Comparison of ENCODE assay signal across 11 mouse cellular contexts in genomic region chr15:83530233-83530632, GRCm38 (mm10). TPM values are rescaled to one million over a fixed set of nuclear protein-coding genes. Genes with fewer than 3 reads are reported as not detected.
A peak's percentile ranks its signal among the peaks of the same experiment; 100 is the strongest.
DNase-seq lines count a peak whose midpoint lies in the region; ATAC-seq and TF ChIP-seq lines count a peak whose summit lies in the region.
"Had no signal": no experiment of that assay in that cellular context is flagged by ENCODE, and none has a peak within 500 bp of the region (broad histone marks: within the 10 kb centered on the region; RNA-seq: fewer than 3 reads in every experiment).

No protein-coding gene starts in this region.

- peak overlapping the region; percentile 51; the same call in 1 of the 2 replicates for H3K9ac ChIP-seq in heart, embryonic 16.5 days (ENCODE audit: low read length)
- H3K9ac ChIP-seq in stomach, embryonic 16.5 days (ENCODE audit: low read length): no peak overlapping the region
- H3K9ac ChIP-seq in forebrain, postnatal 0 days: no peak overlapping the region
- no peak overlapping the region for H3K9ac ChIP-seq in midbrain, embryonic 11.5 days (ENCODE audit: low read length)

- H3K4me1 ChIP-seq in heart, embryonic 16.5 days (ENCODE audit: control insufficient read depth, insufficient read depth, low read length): peaks cover 61% of the 10 kb centered on the region
- H3K4me1 ChIP-seq in stomach, embryonic 16.5 days (ENCODE audit: control insufficient read depth, insufficient read depth, low read length): peaks cover 18% of the 10 kb centered on the region; the same call in 1 of the 2 replicates
- peaks cover 4% of the 10 kb centered on the region; the same call in 1 of the 2 replicates for H3K4me1 ChIP-seq in forebrain, postnatal 0 days (ENCODE audit: insufficient read depth)
- H3K4me1 ChIP-seq in midbrain, embryonic 11.5 days (ENCODE audit: control insufficient read depth, insufficient read depth, low read length): peaks cover 13% of the 10 kb centered on the region; the same call in 1 of the 2 replicates

- no peak for TF ChIP-seq CTCF in forebrain, postnatal 0 days (IDR thresholded peaks at IDR 0.05; ENCODE audit: low read depth)

- H3K4me3 ChIP-seq in heart, embryonic 16.5 days (ENCODE audit: low read length): no peak overlapping the region
- no peak overlapping the region for H3K4me3 ChIP-seq in stomach, embryonic 16.5 days (replicated peaks; ENCODE audit: low read length)
- H3K4me3 ChIP-seq in forebrain, postnatal 0 days (ENCODE audit: low read depth, low read length): no peak overlapping the region
- H3K4me3 ChIP-seq in midbrain, embryonic 11.5 days (ENCODE audit: low read depth, low read length): no peak overlapping the region

- H3K4me2 ChIP-seq in heart, embryonic 16.5 days (ENCODE audit: low read depth, low read length): peak overlapping the region; percentile 36; the same call in 1 of the 2 replicates
- H3K4me2 ChIP-seq in stomach, embryonic 16.5 days (ENCODE audit: low read depth, low read length): no peak overlapping the region
- H3K4me2 ChIP-seq in forebrain, postnatal 0 days (ENCODE audit: low read depth): no peak overlapping the region
- no peak overlapping the region for H3K4me2 ChIP-seq in midbrain, embryonic 11.5 days

- H3K27ac ChIP-seq in heart, embryonic 16.5 days (ENCODE audit: low read length): peak overlapping the region; percentile 73
- peak overlapping the region; percentile 76 for H3K27ac ChIP-seq in stomach, embryonic 16.5 days (ENCODE audit: low read length)
- H3K27ac ChIP-seq in forebrain, postnatal 0 days (ENCODE audit: low read depth, low read length): no peak overlapping the region
- no peak overlapping the region for H3K27ac ChIP-seq in midbrain, embryonic 11.5 days (ENCODE audit: low read depth, low read length)

- DNase-seq in ovary, postnatal 36 days (ENCODE audit: low spot score): peak; percentile 24
- DNase-seq in ovary, postnatal 14 days (ENCODE audit: low spot score): no peak
- peak; percentile 74 to 90 for DNase-seq in kidney, postnatal 25 days
- DNase-seq in forebrain, postnatal 0 days: no peak
- DNase-seq in midbrain, embryonic 11.5 days (ENCODE audit: low spot score, missing footprints): no peak
- DNase-seq in spleen, adult 18-20 months: no peak
- DNase-seq: retina, postnatal 1 day had no signal

- ATAC-seq in heart, embryonic 16.5 days (replicated peaks; ENCODE audit: extremely low read depth, insufficient read depth, low FRiP score): no peak
- peak; percentile 31; the same call in 1 of the 2 replicates for ATAC-seq in stomach, embryonic 16.5 days (ENCODE audit: insufficient read depth, low FRiP score)
- ATAC-seq in forebrain, postnatal 0 days: no peak
- no peak for ATAC-seq in midbrain, embryonic 11.5 days (ENCODE audit: low FRiP score)
- ATAC-seq: forebrain, embryonic 16.5 days had no signal

- WGBS in heart, embryonic 16.5 days: 61% methylated on average over 9 of the region's 9 CpGs
- 59% methylated on average over 9 of the region's 9 CpGs for WGBS in stomach, embryonic 16.5 days
- WGBS in forebrain, postnatal 0 days: 78% methylated on average over 9 of the region's 9 CpGs
- 86% methylated on average over 9 of the region's 9 CpGs for WGBS in midbrain, embryonic 11.5 days

- H3K36me3 ChIP-seq in heart, embryonic 16.5 days (ENCODE audit: control insufficient read depth, insufficient read depth): 0 out of 2 replicates have a peak, but pooled peaks cover 2% of the 10 kb centered on the region
- H3K36me3 ChIP-seq in stomach, embryonic 16.5 days (ENCODE audit: control insufficient read depth, insufficient read depth, low read length): no peaks in the 10 kb centered on the region
- no peaks in the 10 kb centered on the region for H3K36me3 ChIP-seq in forebrain, postnatal 0 days (ENCODE audit: insufficient read depth)
- no peaks in the 10 kb centered on the region for H3K36me3 ChIP-seq in midbrain, embryonic 11.5 days (ENCODE audit: control insufficient read depth, insufficient read depth, low read length)

- H3K9me3 ChIP-seq in heart, embryonic 16.5 days (replicated peaks; ENCODE audit: control insufficient read depth, low read length): no peaks in the 10 kb centered on the region
- no peaks in the 10 kb centered on the region for H3K9me3 ChIP-seq in stomach, embryonic 16.5 days (replicated peaks; ENCODE audit: control insufficient read depth, low read length)
- no peaks in the 10 kb centered on the region for H3K9me3 ChIP-seq in forebrain, postnatal 0 days (ENCODE audit: low read length)
- no peaks in the 10 kb centered on the region for H3K9me3 ChIP-seq in midbrain, embryonic 11.5 days (ENCODE audit: control insufficient read depth, low read length)

- no peaks in the 10 kb centered on the region for H3K27me3 ChIP-seq in heart, embryonic 16.5 days (ENCODE audit: control insufficient read depth, insufficient read depth, low read length)
- peaks cover 22% of the 10 kb centered on the region for H3K27me3 ChIP-seq in stomach, embryonic 16.5 days (ENCODE audit: control insufficient read depth, insufficient read depth, low read length)
- peaks cover 29% of the 10 kb centered on the region for H3K27me3 ChIP-seq in forebrain, postnatal 0 days (ENCODE audit: insufficient read depth, low read length)
- H3K27me3 ChIP-seq in midbrain, embryonic 11.5 days (ENCODE audit: control insufficient read depth, insufficient read depth, low read length): peaks cover 28% of the 10 kb centered on the region

RNA-seq across cellular contexts. Expression of gene Bik, which starts 3.6 kb away (rescaled TPM):
- 22.9 TPM in 2 replicates for polyA plus RNA-seq in heart, embryonic 16.5 days (2015; fragmentation: Nextera tagmentation; extraction: Ambion mirVana)
- 6.8 and 7.0 TPM in 2 replicates for polyA plus RNA-seq in stomach, embryonic 16.5 days (2015; fragmentation: Nextera tagmentation; extraction: Ambion mirVana)
- not detected in 2 replicates for total RNA-seq in forebrain, postnatal 0 days (2014; rRNA removed)
- 0.33 and 0.84 TPM in 2 replicates for polyA plus RNA-seq in forebrain, postnatal 0 days (2015; fragmentation: Nextera tagmentation; extraction: Ambion mirVana)
- polyA plus RNA-seq in midbrain, embryonic 11.5 days (2014; fragmentation: Nextera tagmentation; extraction: Ambion mirVana): 2.3 and 2.8 TPM in 2 replicates
- total RNA-seq: monocyte, adult 5-6 weeks had no signal

RNA-seq across cellular contexts. Expression of gene Ttll1, which starts 19.5 kb away (rescaled TPM):
- 23.9 and 24.1 TPM in 2 replicates for polyA plus RNA-seq in heart, embryonic 16.5 days (2015; fragmentation: Nextera tagmentation; extraction: Ambion mirVana)
- 20.9 and 21.0 TPM in 2 replicates for polyA plus RNA-seq in stomach, embryonic 16.5 days (2015; fragmentation: Nextera tagmentation; extraction: Ambion mirVana)
- 39.5 and 47.4 TPM in 2 replicates for total RNA-seq in forebrain, postnatal 0 days (2014; rRNA removed)
- polyA plus RNA-seq in forebrain, postnatal 0 days (2015; fragmentation: Nextera tagmentation; extraction: Ambion mirVana): 76.2 and 115 TPM in 2 replicates
- polyA plus RNA-seq in midbrain, embryonic 11.5 days (2014; fragmentation: Nextera tagmentation; extraction: Ambion mirVana): 32.2 and 34.6 TPM in 2 replicates

RNA-seq across cellular contexts. Expression of gene Tspo, which starts 33.2 kb away (rescaled TPM):
- 182 and 185 TPM in 2 replicates for polyA plus RNA-seq in heart, embryonic 16.5 days (2015; fragmentation: Nextera tagmentation; extraction: Ambion mirVana)
- polyA plus RNA-seq in stomach, embryonic 16.5 days (2015; fragmentation: Nextera tagmentation; extraction: Ambion mirVana): 116 and 132 TPM in 2 replicates
- 5.7 and 13.6 TPM in 2 replicates for total RNA-seq in forebrain, postnatal 0 days (2014; rRNA removed)
- polyA plus RNA-seq in forebrain, postnatal 0 days (2015; fragmentation: Nextera tagmentation; extraction: Ambion mirVana): 15.3 and 18.0 TPM in 2 replicates
- 25.0 and 27.8 TPM in 2 replicates for polyA plus RNA-seq in midbrain, embryonic 11.5 days (2014; fragmentation: Nextera tagmentation; extraction: Ambion mirVana)

RNA-seq across cellular contexts. Expression of gene Mcat, which starts 33.4 kb away (rescaled TPM):
- 32.9 and 34.6 TPM in 2 replicates for polyA plus RNA-seq in heart, embryonic 16.5 days (2015; fragmentation: Nextera tagmentation; extraction: Ambion mirVana)
- polyA plus RNA-seq in stomach, embryonic 16.5 days (2015; fragmentation: Nextera tagmentation; extraction: Ambion mirVana): 24.3 and 24.4 TPM in 2 replicates
- total RNA-seq in forebrain, postnatal 0 days (2014; rRNA removed): 50.3 and 53.8 TPM in 2 replicates
- 40.9 and 46.3 TPM in 2 replicates for polyA plus RNA-seq in forebrain, postnatal 0 days (2015; fragmentation: Nextera tagmentation; extraction: Ambion mirVana)
- 36.6 and 39.1 TPM in 2 replicates for polyA plus RNA-seq in midbrain, embryonic 11.5 days (2014; fragmentation: Nextera tagmentation; extraction: Ambion mirVana)

Comparison
In these comparisons a context has a peak if more than half of its experiments do, and no peak if none do; other contexts are left out.
1. DNase-seq: peak in ovary, postnatal 36 days (single experiment) and kidney, postnatal 25 days (2 of 2); none in ovary, postnatal 14 days (single experiment), forebrain, postnatal 0 days (single experiment), midbrain, embryonic 11.5 days (single experiment) and spleen, adult 18-20 months (0 of 2).
2. H3K27ac ChIP-seq: peak in heart, embryonic 16.5 days (single experiment) and stomach, embryonic 16.5 days (single experiment); none in forebrain, postnatal 0 days (single experiment) and midbrain, embryonic 11.5 days (single experiment).